Mouse (Mus musculus) stomach, embryonic 15.5 days (tissue): ENCODE measurements around the gene Gm10645. TPM values are rescaled to one million over a fixed set of nuclear protein-coding genes. Genes with fewer than 3 reads are reported as not detected.

Source experiments
- ATAC-seq: fragments of 200-750 bp; cut with Nextera tagmentation; 2 replicates; pipeline ENCODE4 v1.8.0; 2017; ENCODE audit warnings: low read depth, moderate number of reproducible peaks, moderate TSS enrichment; ENCODE audit not compliant: insufficient read depth, low FRiP score
- H3K27ac ChIP-seq: fragments of 300-500 bp; sonication (generic); 2 replicates; pipeline ENCODE4 v1.5.1; 2015; ENCODE audit warnings: mild to moderate bottlenecking, inconsistent platforms
- H3K27me3 ChIP-seq: fragments of 300-500 bp; sonication (generic); replicated peaks from 2 replicates; pipeline ENCODE4 v1.6.1; 2015; ENCODE audit warnings: inconsistent platforms
- H3K36me3 ChIP-seq: fragments of 300-500 bp; sonication (generic); 2 replicates; pipeline ENCODE4 v1.6.1; 2015; ENCODE audit warnings: inconsistent platforms
- H3K4me1 ChIP-seq: fragments of 300-500 bp; sonication (generic); 2 replicates; pipeline ENCODE4 v1.6.1; 2015; ENCODE audit warnings: inconsistent platforms
- H3K4me2 ChIP-seq: fragments of 300-500 bp; sonication (generic); 2 replicates; pipeline ENCODE4 v1.6.1; 2015; ENCODE audit warnings: mild to moderate bottlenecking, inconsistent platforms
- H3K4me3 ChIP-seq: fragments of 300-500 bp; sonication (generic); replicated peaks from 2 replicates; pipeline ENCODE4 v1.5.1; 2015; ENCODE audit warnings: inconsistent platforms
- H3K9ac ChIP-seq: fragments of 300-500 bp; sonication (generic); 2 replicates; pipeline ENCODE4 v1.6.1; 2015; ENCODE audit warnings: inconsistent platforms
- H3K9me3 ChIP-seq: fragments of 300-500 bp; sonication (generic); 2 replicates; pipeline ENCODE4 v1.6.1; 2016; ENCODE audit warnings: inconsistent platforms
- whole genome bisulfite sequencing: fragments of 180-500 bp; shearing (Covaris S2); methylation state at CpG from one replicate; pipeline ENCODE4 v1.1.7; 2015; 5-methylcytosine and 5-hydroxymethylcytosine counted together
- polyA plus RNA-seq: library from polyadenylated mRNA; unstranded; fragments of >200 nt; fragmentation: Nextera tagmentation; extraction: Ambion mirVana; gene quantifications from 2 replicates; pipeline ENCODE4 v1.2.1, GENCODE M21; 2015

The Gm10645 gene
- polyA plus RNA-seq, 1 experiment from 2014 or later, result 3.1 TPM

DNA sequence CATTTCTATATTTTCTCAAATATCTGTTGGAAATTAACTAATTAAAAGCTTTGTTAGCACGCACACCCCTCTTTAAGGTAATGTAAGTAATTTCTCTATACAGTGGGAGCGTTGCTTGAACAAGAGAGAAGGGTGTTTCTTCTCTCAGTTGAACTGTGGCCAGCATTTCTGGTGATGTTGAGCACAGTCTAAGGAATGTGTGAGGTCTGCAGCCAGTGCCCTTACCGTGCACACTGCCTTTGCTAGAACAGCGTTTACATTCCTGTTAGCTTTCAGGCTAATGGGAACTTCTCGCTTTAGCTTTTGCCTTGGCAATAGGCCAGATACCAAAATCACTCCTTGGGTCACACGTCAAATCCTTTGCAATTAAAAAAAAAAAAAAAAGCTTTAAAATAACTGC is 20.4 kb upstream of the Gm10645 start:
- Histone ChIP-seq H3K4me3 (no peak overlapping the region), H3K36me3 (no peaks in the 10 kb centered on the region), H3K27ac (peak overlapping the region; percentile 67; the same call in 1 of the 2 replicates), H3K4me1 (peaks cover 27% of the 10 kb centered on the region), H3K4me2 (no peak overlapping the region), H3K9me3 (no peaks in the 10 kb centered on the region), H3K27me3 (no peaks in the 10 kb centered on the region), H3K9ac (no peak overlapping the region)
- ATAC-seq, result peak; percentile 41; the same call in 1 of the 2 replicates
- WGBS, result 27% methylated on average over 6 of the region's 6 CpGs

- H3K36me3 ChIP-seq, result no peaks in the 10 kb centered on the region
- H3K4me3 ChIP-seq, result no peak overlapping the region
- peaks cover 33% of the 10 kb centered on the region for H3K4me1 ChIP-seq
- no peak overlapping the region for H3K9ac ChIP-seq
- no peaks in the 10 kb centered on the region for H3K27me3 ChIP-seq
- WGBS, result 54% methylated on average over 5 of the region's 5 CpGs
- no peak overlapping the region for H3K4me2 ChIP-seq
- H3K9me3 ChIP-seq, result no peaks in the 10 kb centered on the region
- peak; percentile 15 for ATAC-seq
- peak overlapping the region; percentile 87 for H3K27ac ChIP-seq
These were observed 16.8 kb upstream of the Gm10645 start for GRCm38 (mm10) chr8:83182784-83183183.

- 33% methylated on average over 6 of the region's 6 CpGs for WGBS
- peaks cover 37% of the 10 kb centered on the region for H3K4me1 ChIP-seq
- peak; percentile 57 for ATAC-seq
These were observed 16.0 kb upstream of the Gm10645 start for GRCm38 (mm10) chr8:83181851-83182482.

DNA sequence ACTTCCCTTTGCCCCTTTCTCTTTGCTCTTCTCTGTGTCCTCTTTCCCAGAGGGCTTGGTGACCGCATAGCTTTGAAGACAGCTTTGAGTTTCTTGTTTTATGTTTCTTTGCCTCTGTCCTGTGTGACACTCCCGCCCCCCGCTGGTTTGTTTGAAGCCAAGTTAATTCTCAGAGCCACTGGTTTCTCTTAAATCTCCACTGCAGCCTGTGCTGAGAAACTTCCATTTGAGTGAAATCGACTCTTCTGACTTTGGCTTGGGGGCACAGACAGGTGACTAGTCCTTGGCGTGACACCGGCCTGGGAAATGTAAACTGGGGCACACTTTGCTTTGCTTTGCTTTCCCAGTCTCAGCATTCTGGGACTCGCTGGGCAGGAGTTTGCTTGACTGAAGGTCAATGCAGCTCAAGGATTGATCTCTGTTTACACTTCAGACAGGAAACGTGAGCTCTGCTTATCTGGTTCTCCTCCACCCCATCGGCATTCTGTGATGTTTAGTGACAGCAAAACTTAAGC is 12.3 kb upstream of the Gm10645 start:
- WGBS, result 10% methylated on average over 9 of the region's 9 CpGs
- ATAC-seq, result peak; percentile 61
- peak overlapping the region; percentile 29 for H3K4me2 ChIP-seq

More at GRCm38 (mm10) chr8:83181851-83182482, 16.0 kb upstream of the Gm10645 start:
- no peak overlapping the region for H3K9ac ChIP-seq
- no peak overlapping the region for H3K4me2 ChIP-seq
- H3K27me3 ChIP-seq, result no peaks in the 10 kb centered on the region
- no peak overlapping the region for H3K4me3 ChIP-seq
- peak overlapping the region; percentile 87 for H3K27ac ChIP-seq
- H3K9me3 ChIP-seq, result no peaks in the 10 kb centered on the region
- no peaks in the 10 kb centered on the region for H3K36me3 ChIP-seq

DNA sequence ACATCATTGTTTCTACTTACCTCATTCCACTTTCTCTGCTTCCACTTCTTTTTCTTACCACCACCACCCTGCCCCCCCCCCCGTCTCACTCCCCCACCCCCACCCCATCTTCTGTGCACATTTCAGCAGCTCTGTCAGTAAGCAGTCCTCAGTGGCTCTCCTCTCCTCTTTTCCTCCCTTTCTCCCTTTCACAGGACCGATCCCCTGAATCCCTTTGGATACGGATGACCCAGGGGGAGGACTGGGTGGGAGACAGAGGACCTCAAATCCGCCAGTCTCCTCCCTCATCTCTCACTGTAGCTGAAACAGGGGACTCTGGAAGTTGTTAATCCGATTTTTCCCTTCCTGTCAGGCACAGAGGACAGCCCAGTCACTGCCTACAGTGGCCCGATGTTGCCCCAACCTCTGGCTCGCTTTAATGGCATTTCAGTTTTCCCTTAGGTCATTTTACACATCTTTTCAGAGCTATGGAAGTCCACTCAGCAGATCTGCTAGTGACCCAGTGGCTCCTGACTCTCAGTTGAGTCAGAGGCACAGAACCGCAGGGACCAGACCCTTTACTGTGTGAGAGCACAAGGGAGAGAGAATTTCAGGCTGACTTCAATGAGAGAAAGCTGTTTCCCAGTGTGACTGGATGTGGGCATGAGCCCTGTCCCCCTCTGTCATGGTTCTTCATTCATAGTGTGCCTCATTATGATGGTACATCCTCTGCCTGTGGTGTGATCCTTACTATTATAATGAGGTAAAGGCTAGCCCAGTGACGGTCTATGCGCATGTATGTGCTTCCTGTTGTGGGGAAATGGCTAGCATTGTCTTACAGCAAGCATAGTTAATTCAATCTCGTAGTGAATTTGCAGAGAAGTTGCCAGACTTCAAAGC is 11.6 kb upstream of the Gm10645 start:
- H3K9ac ChIP-seq, result no peak overlapping the region
- peak overlapping the region; percentile 29 for H3K4me2 ChIP-seq
- H3K27ac ChIP-seq, result peak overlapping the region; percentile 84
- H3K36me3 ChIP-seq, result no peaks in the 10 kb centered on the region
- H3K4me1 ChIP-seq, result peaks cover 18% of the 10 kb centered on the region
- H3K4me3 ChIP-seq, result no peak overlapping the region
- WGBS, result 22% methylated on average over 11 of the region's 11 CpGs
- H3K9me3 ChIP-seq, result no peaks in the 10 kb centered on the region
- no peaks in the 10 kb centered on the region for H3K27me3 ChIP-seq
- no peak for ATAC-seq

More for the DNA sequence above, 12.3 kb upstream of the Gm10645 start:
- Histone ChIP-seq H3K27me3 (no peaks in the 10 kb centered on the region), H3K36me3 (no peaks in the 10 kb centered on the region), H3K4me3 (no peak overlapping the region), H3K27ac (peak overlapping the region; percentile 84), H3K9ac (no peak overlapping the region), H3K9me3 (no peaks in the 10 kb centered on the region), H3K4me1 (peaks cover 25% of the 10 kb centered on the region)

- H3K27ac ChIP-seq, result no peak overlapping the region
- no peak overlapping the region for H3K4me3 ChIP-seq
- no peaks in the 10 kb centered on the region for H3K27me3 ChIP-seq
- no peak overlapping the region for H3K9ac ChIP-seq
- WGBS, result 41% methylated on average over 2 of the region's 2 CpGs
- H3K36me3 ChIP-seq, result no peaks in the 10 kb centered on the region
- no peak for ATAC-seq
- H3K4me1 ChIP-seq, result peaks cover 13% of the 10 kb centered on the region
- no peaks in the 10 kb centered on the region for H3K9me3 ChIP-seq
- H3K4me2 ChIP-seq, result no peak overlapping the region
These were observed 10.8 kb upstream of the Gm10645 start for GRCm38 (mm10) chr8:83176785-83177184.

- no peak for ATAC-seq
- Histone ChIP-seq H3K36me3 (no peaks in the 10 kb centered on the region), H3K27me3 (no peaks in the 10 kb centered on the region), H3K4me1 (peaks cover 13% of the 10 kb centered on the region), H3K27ac (no peak overlapping the region), H3K9me3 (no peaks in the 10 kb centered on the region), H3K9ac (no peak overlapping the region), H3K4me2 (no peak overlapping the region), H3K4me3 (no peak overlapping the region)
- 68% methylated on average over 10 of the region's 10 CpGs for WGBS
These were observed 9.7 kb upstream of the Gm10645 start for GRCm38 (mm10) chr8:83175680-83176079.

- Histone ChIP-seq H3K36me3 (no peaks in the 10 kb centered on the region), H3K27ac (no peak overlapping the region), H3K4me1 (no peaks in the 10 kb centered on the region), H3K27me3 (no peaks in the 10 kb centered on the region), H3K4me2 (no peak overlapping the region), H3K9me3 (no peaks in the 10 kb centered on the region), H3K4me3 (no peak overlapping the region), H3K9ac (no peak overlapping the region)
- WGBS, result 27% methylated on average over 6 of the region's 6 CpGs
- no peak for ATAC-seq
These were observed 4.9 kb upstream of the Gm10645 start for GRCm38 (mm10) chr8:83170894-83171293.

DNA sequence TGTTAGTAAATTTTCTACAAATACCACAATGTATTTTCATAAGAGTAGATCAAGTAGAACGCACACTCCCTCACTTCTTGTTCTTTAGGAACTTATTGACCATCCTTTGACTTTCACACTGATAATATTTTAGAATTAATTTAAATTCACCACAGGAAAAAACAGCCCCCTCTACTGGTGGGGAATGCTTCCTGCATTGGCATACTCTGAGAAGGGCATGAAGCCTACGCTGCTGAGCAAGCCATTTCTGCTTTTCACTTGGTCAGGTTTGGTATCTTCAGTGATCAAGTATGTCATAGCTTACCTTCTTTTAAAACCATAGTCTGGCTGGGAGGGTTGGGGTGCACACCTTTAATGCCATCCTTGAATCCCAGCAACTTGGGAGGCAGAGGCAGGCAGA is 3.7 kb upstream of the Gm10645 start:
- 89% methylated on average over 2 of the region's 2 CpGs for WGBS

DNA sequence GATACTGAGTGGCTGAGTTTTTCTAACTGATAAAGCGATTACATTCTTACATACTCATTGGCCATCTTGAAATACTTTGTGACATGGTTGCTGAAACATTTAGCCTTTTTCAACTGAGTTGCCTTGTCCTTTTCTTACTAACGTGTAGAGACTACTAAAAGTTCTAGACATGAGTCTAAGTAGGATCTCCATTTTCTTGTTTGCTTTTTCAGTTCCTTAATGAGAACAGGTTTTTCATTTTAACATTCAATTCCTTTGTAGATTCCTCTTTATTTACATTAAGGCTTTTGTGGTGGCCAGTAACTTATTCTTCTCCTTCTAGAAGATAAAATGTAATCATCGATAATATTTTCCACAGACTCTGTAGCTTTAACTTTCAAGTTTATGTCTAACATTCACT is 3.2 kb upstream of the Gm10645 start:
- no peak overlapping the region for H3K4me3 ChIP-seq
- no peak overlapping the region for H3K27ac ChIP-seq
- WGBS, result 78% methylated on average over 3 of the region's 3 CpGs
- H3K4me2 ChIP-seq, result no peak overlapping the region
- no peaks in the 10 kb centered on the region for H3K9me3 ChIP-seq
- 0 out of 2 replicates have a peak, but pooled peaks cover 4% of the 10 kb centered on the region for H3K4me1 ChIP-seq
- no peak for ATAC-seq
- H3K36me3 ChIP-seq, result no peaks in the 10 kb centered on the region
- no peaks in the 10 kb centered on the region for H3K27me3 ChIP-seq
- no peak overlapping the region for H3K9ac ChIP-seq

More for the DNA sequence above, 3.7 kb upstream of the Gm10645 start:
- Histone ChIP-seq H3K4me3 (no peak overlapping the region), H3K9me3 (no peaks in the 10 kb centered on the region), H3K27me3 (no peaks in the 10 kb centered on the region), H3K4me2 (no peak overlapping the region), H3K4me1 (0 out of 2 replicates have a peak, but pooled peaks cover 4% of the 10 kb centered on the region), H3K36me3 (no peaks in the 10 kb centered on the region), H3K9ac (no peak overlapping the region), H3K27ac (no peak overlapping the region)
- no peak for ATAC-seq

DNA sequence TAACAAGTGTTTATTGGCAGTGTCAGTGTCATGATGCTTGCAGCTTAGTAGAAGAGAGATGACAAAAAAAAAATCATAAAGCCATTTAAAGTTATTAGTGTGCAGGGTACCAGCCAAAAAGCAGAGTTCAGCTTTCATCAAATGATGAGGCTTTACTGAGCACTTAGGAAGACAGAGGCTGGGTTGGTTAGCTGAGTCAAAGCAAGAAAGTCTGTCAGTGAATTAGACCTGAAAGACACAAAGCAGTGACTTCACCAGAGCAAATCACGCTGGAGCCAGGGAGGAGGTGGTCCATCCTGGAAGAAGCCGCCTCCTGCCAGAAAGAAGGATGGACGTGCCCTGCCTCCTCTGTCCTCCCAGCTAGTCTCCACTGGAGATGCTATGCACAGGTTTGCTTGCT is 2.0 kb upstream of the Gm10645 start:
- Histone ChIP-seq H3K4me1 (0 out of 2 replicates have a peak, but pooled peaks cover 4% of the 10 kb centered on the region), H3K27me3 (no peaks in the 10 kb centered on the region), H3K36me3 (no peaks in the 10 kb centered on the region), H3K9ac (no peak overlapping the region), H3K9me3 (no peaks in the 10 kb centered on the region), H3K4me3 (no peak overlapping the region), H3K4me2 (no peak overlapping the region), H3K27ac (no peak overlapping the region)
- no peak for ATAC-seq
- 64% methylated on average over 3 of the region's 3 CpGs for WGBS
